Mouse (Mus musculus): Measurements from ENCODE around the gene Ccdc27.

DNA sequence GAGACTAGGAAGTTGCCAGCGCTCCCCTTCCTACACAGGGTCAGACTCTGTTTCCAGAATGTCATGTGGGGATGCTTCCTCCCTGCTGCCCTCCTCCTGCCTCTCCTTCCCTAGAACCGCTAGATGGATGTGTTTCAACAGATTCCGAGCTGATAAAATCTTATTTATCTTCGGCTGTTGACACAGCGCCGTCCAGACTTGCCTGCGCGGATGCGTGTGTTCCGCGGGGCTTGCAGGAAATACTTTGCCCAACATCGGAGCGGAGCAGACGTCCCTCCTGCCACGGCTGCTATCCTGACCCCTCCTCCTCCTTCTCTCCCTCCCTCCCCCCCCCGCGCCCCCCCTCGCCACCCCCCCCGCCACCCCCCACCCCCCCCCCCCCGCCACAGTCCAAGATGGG is 29.0 kb upstream of the Ccdc27 start:
- TF ChIP-seq CTCF (IDR thresholded peaks at IDR 0.05; ENCODE audit: control insufficient read depth, insufficient read depth, insufficient replicate concordance, low read depth, low read length) (no peak), POLR2A (IDR thresholded peaks at IDR 0.05; ENCODE audit: control insufficient read depth, low read depth, low read length) (no peak)
